Mouse (Mus musculus) embryo, embryonic 11.5 days (tissue): Measurements from ENCODE around the gene Slc25a33.
"Not testable (repeated sequence)": the region's sequence is repeated elsewhere in the genome, so short reads cannot be mapped to it uniquely, and the experiment has no call there.

Experiments
- DNase-seq: peaks from one replicate; pipeline ENCODE4 v3.0.0-alpha.2; 2012; ENCODE audit warnings: low read depth, low spot score

The Slc25a33 gene

GRCm38 (mm10) chr4:149758423-149758822, 15.7 kb downstream of the Slc25a33 start:
- no peak for DNase-seq

- not testable (repeated sequence) for DNase-seq
These were observed 17.5 kb downstream of the Slc25a33 start for GRCm38 (mm10) chr4:149756546-149756945.

DNA sequence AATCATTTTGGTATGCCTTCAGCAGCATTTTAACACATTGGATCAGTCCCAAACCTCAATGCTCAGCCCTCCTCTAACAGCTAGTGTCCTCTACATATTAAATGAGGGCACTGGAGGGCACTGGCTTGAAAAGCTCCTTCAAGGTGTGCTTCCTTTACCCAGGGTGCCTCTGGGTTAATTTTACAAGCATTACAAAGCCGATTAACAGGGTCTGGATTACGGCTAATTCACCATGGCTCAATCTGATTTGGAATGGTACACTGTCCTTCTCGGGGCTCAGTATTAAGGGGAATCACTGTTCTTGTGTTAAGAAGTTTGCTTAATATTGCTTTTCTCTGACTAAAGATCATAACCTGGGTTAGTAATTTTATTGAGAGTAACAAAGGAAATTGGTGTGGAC, 21.2 kb downstream of the Slc25a33 start:
- DNase-seq: no peak

DNA sequence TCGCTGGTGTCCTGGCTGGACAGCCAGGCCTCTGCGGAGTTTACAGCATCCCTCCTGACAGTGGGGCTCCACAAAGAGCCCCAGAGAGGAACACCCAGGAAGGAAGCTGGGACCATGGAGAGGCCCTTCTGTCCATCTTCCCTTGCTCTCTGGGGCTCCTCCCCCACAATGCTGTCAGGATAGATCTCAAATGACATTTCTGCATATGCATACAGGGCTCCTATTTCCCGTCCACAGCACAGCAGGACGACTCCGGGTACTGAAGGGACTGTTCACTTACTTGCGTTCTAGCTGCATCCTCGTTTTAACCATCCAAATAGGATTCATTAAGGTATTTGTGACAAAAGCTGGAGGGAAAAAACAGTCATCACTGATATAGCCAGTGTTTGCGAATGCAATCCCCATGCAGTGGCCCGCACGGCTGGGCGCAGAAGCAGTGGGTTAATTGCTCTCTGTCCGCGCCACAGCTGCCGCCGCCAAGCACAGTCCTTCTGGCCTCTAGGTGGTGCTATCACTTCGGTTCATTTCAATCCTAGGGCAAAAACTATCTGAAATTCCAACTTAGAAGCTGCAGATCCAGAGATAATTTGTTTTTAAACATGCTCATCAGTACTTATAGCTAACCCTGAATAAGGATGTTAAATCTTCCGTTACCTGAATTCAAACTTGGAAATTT, 21.8 kb downstream of the Slc25a33 start:
- DNase-seq: peak; percentile 43

GRCm38 (mm10) chr4:149750671-149751070, 23.4 kb downstream of the Slc25a33 start:
- DNase-seq: no peak

GRCm38 (mm10) chr4:149749663-149750015, 24.4 kb downstream of the Slc25a33 start:
- not testable (repeated sequence) for DNase-seq

DNA sequence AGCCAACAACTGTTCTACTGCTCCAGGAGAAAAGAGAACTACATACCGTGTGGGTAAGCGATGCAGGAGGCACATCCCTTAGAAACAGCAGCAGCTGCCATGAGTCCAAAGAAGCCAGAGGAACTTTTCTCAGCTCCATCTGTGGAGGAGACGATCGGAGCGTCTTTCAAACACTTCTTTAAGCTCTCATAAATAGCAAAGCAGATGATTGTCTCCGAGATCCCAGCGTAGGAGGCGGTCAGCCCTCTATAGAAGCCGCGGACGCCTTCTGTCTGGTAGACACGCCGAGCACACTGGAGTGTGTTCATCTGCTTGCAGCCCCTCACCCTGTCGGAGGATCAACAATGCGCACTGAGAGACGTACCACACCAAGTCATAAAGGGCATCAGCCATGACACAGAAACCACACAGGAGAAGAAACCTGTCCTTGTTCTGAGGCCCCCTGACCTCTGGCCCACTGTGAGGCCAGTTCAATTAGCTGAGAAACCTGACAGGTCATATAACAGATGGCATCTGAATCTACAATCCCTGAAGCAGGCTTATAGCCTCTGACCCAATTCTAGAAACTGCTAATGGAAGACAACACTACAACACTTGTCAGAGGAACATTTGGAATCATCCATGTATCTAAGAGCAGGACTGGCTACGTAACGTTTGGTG, 24.9 kb downstream of the Slc25a33 start:
- DNase-seq: no peak

DNA sequence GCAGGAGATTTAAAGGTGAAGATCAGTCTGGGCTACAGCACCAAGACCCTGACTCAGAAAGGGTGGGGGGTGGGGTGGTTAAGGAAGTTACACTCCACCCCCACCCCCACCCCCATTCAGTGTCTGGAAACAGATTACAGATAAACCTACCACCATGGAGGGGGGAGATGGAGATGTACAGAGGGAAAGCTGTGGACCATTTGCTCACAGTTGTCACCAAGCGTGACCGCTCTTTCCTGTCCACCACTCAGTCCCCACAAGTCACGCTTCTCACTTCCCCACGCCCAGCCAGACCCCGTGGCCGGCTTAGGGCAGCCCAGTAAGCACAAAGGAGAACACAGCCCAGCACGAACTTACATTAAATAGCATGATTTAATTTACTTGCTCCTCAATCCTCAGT, 30.0 kb downstream of the Slc25a33 start:
- DNase-seq: no peak

DNA sequence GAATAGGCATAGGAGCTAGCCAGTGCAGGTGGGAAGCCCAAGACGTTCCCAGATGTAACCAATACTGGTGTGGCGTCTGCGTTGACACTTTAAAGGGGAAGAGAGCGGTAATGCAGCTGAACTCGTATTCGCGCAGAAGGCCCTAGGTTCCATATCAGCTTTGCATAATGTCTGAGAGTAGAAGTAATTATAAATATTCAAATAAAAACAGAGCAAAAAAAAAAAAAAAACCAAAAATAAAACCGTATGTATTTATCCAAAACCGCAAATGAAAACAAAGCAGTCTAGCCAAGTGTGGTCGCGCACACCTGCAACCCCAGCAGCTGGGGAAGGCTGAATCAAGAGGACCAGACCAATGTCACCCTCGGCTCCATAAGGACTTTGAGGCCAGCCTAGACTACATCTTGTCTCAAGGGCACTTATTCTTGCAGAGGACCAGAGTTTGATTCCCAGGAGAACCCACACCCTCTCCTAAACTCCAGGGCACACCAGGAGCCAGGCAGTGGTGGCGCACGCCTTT, 32.0 kb downstream of the Slc25a33 start:
- DNase-seq: no peak

DNA sequence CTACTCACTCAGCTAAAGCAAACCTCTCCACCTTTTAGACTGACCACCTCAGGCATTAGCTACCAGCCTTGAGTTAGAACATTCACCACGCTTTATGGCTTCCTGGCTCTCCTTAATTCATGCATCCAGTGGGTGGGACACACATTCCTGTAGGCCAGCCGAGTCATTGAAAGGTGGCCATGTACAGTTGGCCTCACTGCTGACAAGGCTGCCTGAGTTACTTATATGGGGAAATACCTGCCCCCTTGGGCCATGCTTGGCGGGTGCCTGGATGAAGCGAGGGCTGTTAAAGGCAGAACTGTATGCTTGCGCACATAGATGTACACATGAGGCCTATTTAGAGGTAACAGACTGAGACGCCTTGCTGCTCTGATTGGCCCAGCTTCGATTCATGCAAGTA, 33.8 kb downstream of the Slc25a33 start:
- DNase-seq: no peak

DNA sequence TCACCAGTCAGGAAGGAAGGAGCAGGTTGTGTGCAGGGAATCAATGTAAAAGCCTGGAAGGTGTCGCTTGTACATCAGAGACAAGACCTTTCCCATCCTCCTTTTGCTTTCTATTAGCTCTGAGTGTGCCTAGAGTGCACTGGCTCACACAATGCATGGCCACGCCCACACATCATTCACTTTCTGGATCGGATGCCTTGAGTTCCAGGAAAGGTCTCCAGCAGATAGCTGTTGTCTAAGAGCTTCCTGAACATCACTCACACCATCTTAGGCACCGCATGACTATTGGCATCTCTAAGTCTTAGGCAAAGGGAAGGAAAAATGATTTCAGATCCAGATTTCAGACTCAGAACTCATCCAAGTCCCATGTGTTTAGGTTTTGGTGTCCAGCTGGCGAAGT, 34.6 kb downstream of the Slc25a33 start:
- DNase-seq: no peak

DNA sequence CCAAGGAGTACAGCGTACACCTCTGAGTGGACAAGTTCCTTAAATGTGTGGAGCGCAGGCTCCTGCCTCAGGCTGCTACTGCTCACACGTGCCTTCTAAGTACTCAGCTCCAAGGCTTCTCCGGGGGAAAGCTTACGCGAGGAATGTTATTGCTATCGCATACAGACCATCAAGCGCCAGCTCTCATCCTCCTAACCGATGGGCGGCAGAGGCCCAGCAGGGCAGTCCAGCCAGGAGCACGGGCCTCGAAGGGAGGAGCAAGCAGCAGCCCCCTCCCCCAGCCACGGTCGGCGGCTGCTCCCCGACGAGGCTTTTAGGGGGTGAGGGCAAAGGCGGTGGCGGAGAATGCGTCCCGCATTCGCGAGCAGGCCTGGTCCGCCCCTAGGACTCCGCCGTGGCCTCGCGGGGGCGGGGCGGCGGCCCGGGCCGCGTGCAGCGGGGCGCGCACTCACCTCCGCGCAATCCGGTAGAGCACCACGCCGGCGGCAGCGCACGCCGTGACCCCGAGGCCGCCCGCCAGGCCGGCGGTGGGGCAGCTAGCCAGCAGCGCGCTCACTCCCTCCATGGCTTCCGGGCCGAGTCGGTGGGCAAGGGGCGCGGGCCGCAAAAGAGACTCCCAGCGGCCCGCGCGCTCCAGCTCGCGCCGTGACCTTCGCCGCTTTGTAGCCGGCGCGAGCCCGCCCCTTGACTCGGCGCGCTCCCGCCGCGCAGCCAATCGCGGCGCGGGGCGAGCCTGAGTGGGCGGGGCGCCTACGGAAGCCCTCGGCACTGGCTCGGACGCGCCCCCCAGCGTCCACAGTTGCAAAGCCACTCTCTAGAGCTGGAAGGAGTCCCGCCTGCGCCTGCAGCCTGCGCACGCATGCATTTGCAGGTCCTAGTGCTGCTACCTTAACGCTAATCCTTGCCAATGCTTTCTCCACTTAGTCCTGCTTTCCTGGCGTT, 36.4 kb downstream of the Slc25a33 start, which contains the start of gene Tmem201:
Gene Tmem201 (minus strand): TSS at position 662 of the 942 bp plus-strand sequence.
- DNase-seq: peak; percentile 95

DNA sequence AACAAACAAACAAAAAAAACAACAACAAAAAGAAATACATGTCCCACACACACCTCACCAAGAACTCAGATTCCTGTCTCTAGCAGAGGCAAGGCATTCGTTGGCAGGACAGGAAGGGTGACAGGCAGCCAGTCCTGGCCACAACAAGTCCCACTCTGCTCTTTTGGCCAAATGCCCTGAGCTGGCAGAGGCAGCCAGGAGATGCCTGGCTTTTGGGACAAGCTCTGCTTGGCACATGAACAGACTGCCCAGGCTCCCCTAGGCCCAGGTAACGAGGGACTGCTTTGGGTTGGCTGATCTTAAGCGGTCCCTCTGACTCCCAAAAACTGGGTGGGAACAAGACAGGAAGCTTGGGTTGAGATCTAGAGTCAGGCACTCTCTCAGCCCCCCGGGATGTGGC, 37.5 kb downstream of the Slc25a33 start:
- no peak for DNase-seq

DNA sequence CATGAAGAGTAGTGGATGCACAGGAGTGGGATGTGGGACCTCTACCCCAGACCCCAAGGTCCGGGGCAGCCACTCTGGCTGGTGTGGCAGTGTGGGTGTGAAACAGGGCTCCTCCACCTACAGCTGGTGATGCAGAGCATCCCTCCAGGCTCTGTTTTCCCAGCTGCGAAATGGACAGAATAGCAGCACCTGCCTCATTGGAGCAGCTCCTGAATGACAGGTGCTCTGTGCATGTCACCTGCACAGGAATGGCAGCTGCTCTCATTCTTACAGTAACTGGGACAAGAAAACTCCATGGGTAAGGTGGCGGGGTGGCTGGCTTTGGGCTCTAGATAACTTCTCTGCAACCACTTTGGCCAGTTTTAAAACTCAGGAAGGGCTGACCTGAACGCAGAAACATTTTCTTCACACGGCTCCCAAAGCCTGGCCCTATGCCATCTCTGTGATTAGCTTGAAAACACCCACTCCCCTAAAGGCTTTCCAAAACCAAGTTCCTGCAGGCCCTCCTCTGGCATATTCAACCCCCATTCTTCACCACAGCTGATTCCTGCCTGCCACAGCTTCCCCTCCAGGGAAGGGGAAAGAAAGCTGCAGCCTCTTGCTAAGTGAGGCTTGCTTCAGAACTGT, 38.3 kb downstream of the Slc25a33 start:
- DNase-seq: no peak

GRCm38 (mm10) chr4:149734730-149735475, 39.2 kb downstream of the Slc25a33 start:
- DNase-seq: no peak

- no peak for DNase-seq
These were observed 39.8 kb downstream of the Slc25a33 start for GRCm38 (mm10) chr4:149734246-149734645.

GRCm38 (mm10) chr4:149733748-149734147, 40.3 kb downstream of the Slc25a33 start:
- DNase-seq: no peak

GRCm38 (mm10) chr4:149732800-149733199, 41.3 kb downstream of the Slc25a33 start:
- DNase-seq: no peak

DNA sequence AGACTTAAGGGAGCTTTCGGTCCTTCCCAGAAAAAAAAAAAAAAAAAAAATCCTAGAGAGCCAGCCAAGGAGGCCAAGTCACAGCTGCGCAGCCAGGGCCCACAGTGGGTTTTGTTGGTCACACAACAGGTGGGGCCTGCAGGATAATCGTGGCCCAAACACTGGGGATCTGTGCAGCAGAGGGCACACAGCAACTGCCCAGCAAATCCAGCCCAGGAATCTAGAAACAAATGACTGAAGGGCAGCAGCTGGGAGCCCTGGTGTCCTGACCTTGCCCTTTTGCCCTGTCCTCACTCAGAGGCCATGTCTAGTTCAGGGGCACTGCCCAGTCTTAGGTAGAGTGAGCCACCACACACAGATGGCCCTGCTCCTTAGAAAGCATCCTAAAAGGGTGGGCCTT, 41.8 kb downstream of the Slc25a33 start:
- no peak for DNase-seq

DNA sequence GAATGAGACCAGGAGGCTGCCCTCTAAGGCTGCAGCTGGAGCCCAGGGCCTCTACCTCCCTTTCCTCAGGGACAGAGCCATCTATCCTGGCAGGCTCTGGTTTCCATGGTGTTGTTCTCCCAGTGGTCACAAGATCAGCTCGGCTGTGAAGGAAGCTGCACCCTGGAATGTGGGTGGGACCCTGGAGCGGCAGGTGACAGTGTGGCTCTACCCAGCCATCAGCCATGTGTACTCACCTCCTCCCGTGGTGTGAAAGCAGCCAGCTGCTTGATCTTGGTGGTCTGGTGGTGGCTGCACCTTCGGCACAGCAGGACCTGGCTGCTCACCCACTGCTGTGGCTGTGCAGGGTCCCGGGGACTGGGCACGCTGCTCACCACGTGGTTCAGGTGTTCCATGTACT, 43.2 kb downstream of the Slc25a33 start:
- DNase-seq: no peak

- DNase-seq: no peak
These were observed 45.3 kb downstream of the Slc25a33 start for GRCm38 (mm10) chr4:149728810-149729209.
